Mouse (Mus musculus) erythroblast, adult 5-6 weeks (primary cell): ENCODE measurements around the gene Igsf8. TPM values are rescaled to one million over a fixed set of nuclear protein-coding genes. Genes with fewer than 3 reads are reported as not detected.
"Not testable (repeated sequence)": the region's sequence is repeated elsewhere in the genome, so short reads cannot be mapped to it uniquely, and the experiment has no call there.

Source experiments
- ATAC-seq: replicated peaks from 2 replicates; pipeline ENCODE4 v1.8.0; 2016; ENCODE audit warnings: moderate number of reproducible peaks, mild to moderate bottlenecking, moderate TSS enrichment, inconsistent platforms; ENCODE audit not compliant: poor library complexity, low FRiP score, severe bottlenecking
- total RNA-seq, 2 experiments: library from RNA; stranded (forward) in 1 of 2; stranded (reverse) in 1 of 2; fragments of 150-400 nt in 1 of 2; fragments of 200-764, 138-1000 nt in 1 of 2; gene quantifications; 2 replicates each; pipeline versions ENCODE4 v1.2.3 to v1.2.4; 2015 to 2017; ENCODE audit warnings: low replicate concordance in 2 of 2

The Igsf8 gene
- 1.3 and 6.7 TPM in 2 replicates for total RNA-seq (2015; ENCODE audit: low replicate concordance)
- 2.0 and 3.1 TPM in 2 replicates for total RNA-seq (2017; ENCODE audit: low replicate concordance)

- no peak for ATAC-seq
These were observed at the start of gene Igsf8 for GRCm38 (mm10) chr1:172261477-172262078. Igsf8 (plus strand) TSS chr1:172261641.

GRCm38 (mm10) chr1:172212776-172213175 is 48.7 kb upstream of the Igsf8 start:
- no peak for ATAC-seq

- ATAC-seq = no peak
These were observed 47.7 kb upstream of the Igsf8 start for GRCm38 (mm10) chr1:172213771-172214170.

- ATAC-seq = no peak
These were observed 46.7 kb upstream of the Igsf8 start for GRCm38 (mm10) chr1:172214748-172215147.

GRCm38 (mm10) chr1:172217148-172217547 is 44.3 kb upstream of the Igsf8 start:
- ATAC-seq = peak; percentile 81

GRCm38 (mm10) chr1:172218164-172218910 is 43.1 kb upstream of the Igsf8 start:
- no peak for ATAC-seq

GRCm38 (mm10) chr1:172219451-172220406 is 41.7 kb upstream of the Igsf8 start, which contains the start of gene Casq1:
Casq1 (minus strand) TSS chr1:172219868.
- ATAC-seq = no peak

- ATAC-seq = no peak
These were observed 41.0 kb upstream of the Igsf8 start for GRCm38 (mm10) chr1:172220414-172220813.

- ATAC-seq = no peak
These were observed 40.0 kb upstream of the Igsf8 start for GRCm38 (mm10) chr1:172221297-172222063.

- no peak for ATAC-seq
These were observed 33.2 kb upstream of the Igsf8 start for GRCm38 (mm10) chr1:172228209-172228608.

GRCm38 (mm10) chr1:172229215-172229614 is 32.2 kb upstream of the Igsf8 start:
- no peak for ATAC-seq

- ATAC-seq = no peak
These were observed 20.3 kb upstream of the Igsf8 start for GRCm38 (mm10) chr1:172240945-172241708.

- ATAC-seq = no peak
These were observed 19.0 kb upstream of the Igsf8 start for GRCm38 (mm10) chr1:172242401-172242800.

GRCm38 (mm10) chr1:172243547-172244205 is 17.8 kb upstream of the Igsf8 start:
- no peak for ATAC-seq

- not testable (repeated sequence) for ATAC-seq
These were observed 16.8 kb upstream of the Igsf8 start for GRCm38 (mm10) chr1:172244645-172245044.

GRCm38 (mm10) chr1:172247216-172247615 is 14.2 kb upstream of the Igsf8 start:
- no peak for ATAC-seq

GRCm38 (mm10) chr1:172247679-172248078 is 13.8 kb upstream of the Igsf8 start:
- no peak for ATAC-seq

GRCm38 (mm10) chr1:172258314-172258713 is 3.1 kb upstream of the Igsf8 start, which contains the start of gene Atp1a4:
Atp1a4 (minus strand) TSS chr1:172258414.
- ATAC-seq = peak; percentile 39; the same call in 1 of the 2 replicates
